Mouse (Mus musculus) adrenal gland, adult 8-10 months (tissue): Measurements from ENCODE around the gene Sgca. TPM values are rescaled to one million over a fixed set of nuclear protein-coding genes. Genes with fewer than 3 reads are reported as not detected.

ENCODE experiments used
- DNase-seq: peaks from one replicate; pipeline ENCODE4 v3.0.0; 2022
- total RNA-seq, 4 experiments: library from RNA; stranded (reverse); gene quantifications; 2 replicates each; pipeline ENCODE4 v1.2.4; 2022

The Sgca gene
- total RNA-seq, 4 experiments from 2014 or later, result not detected

DNA sequence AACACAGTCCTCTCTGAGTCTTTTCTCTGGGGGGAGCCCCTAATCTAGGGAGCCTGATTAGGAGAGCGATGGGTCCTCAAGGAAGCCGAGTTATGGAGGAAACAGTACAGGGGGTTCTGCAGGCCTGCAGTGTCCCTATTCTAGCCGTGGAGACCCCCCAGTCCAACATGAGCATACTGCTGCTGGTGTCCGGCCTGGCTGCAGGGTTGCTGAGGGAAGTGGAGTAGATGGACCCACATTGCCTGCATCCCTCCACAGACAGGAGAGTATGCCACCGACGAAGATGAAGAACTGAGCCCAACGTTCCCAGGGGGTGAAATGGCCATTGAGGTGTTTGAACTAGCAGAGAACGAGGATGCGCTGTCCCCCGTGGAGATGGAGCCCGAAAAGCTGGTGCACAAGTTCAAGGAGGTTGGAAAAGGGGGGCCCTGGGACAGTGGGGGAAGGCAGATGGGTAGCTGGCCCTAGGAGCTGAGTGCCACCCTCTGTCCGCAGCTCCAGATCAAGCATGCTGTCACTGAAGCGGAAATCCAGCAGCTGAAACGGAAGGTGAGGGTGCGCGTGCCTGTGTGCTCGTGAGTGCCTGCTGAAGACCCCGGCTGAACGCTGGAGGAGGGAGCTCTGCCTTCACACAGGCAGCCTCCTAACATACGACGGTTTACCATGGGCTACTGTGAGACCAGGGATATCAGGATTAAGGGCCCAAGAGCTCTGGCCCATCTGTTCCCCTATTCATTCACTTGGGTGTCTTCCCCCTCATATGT lies 25.6 kb upstream of the Sgca start:
- no peak for DNase-seq

DNA sequence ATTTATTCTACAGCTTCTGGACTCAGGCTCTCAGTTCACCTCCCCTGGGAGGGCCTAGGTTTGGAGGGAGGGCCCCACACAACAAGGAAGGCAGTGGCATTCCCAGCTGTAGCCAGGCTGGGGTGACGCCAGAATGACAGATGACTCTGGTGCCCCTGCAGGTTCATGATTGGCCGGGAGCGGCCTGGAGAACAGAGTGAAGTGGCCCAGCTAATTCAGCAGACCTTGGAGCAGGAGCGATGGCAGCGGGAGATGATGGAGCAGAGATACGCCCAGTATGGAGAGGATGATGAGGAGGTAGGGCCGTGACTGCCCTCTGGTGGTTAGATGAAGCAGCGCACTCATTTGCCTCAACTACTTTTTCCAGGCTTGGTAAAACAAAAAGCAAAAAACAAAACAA lies 24.9 kb upstream of the Sgca start:
- peak; percentile 84 for DNase-seq

DNA sequence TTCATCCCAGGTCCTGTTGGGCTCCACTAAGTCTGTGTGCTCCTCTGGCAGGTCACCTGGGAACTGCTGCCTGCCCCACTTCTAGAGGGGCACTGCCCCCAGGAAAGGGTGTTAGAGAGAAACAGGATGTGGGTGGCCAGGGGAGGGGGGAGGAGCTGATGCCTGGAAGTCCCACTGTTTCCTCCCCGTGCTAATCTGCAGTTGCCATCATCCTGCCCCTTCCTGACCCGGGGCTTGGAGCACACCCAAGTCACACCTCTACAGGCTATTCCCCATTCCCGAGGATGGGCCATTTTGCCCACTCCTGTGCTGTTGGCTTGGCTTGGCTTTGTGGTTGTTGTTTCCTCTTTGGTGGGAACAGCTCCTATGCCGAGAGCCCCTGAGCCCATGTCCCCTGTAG lies 24.4 kb upstream of the Sgca start:
- DNase-seq, result no peak

DNA sequence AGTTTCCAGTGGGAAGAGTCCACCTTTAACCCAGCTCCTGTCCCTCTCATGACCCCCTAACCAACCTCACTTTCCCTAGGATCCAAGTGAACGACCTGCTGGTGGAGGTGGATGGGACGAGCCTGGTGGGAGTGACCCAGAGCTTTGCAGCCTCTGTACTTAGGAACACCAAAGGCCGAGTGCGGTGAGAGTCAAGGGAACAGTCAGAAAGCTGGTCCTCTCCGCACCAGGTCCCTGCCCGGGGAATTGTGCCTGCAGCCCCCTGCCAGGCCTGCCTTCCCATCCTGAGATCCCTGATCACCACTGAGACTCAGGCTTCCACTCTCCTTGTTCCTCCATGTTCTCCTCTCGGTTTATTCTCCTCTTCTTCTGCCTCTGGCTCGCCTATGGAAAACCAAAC lies 24.0 kb upstream of the Sgca start:
- no peak for DNase-seq

DNA sequence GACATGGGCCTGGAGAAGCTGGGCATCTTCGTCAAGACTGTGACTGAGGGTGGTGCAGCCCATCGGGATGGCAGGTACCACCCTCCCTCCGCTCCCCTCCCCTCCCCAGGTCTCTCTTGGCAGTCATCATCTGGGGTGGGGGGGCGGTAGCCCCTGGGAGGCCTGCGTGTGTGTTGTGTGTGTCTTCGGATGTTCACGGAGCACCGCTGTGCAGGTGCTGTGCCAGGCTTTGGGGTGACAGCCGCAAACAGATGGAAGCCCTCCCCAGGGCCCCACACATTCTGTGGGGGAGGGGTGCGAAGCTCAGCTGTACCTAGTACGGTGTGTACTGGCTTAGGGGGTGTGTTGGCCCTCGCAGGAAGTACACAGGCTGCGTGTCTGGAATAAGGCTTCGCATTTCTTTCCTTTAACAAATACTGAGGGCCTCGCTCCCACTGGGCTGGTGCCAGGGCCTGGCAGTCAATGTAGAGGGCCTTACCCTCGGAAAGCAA lies 22.0 kb upstream of the Sgca start:
- DNase-seq, result peak; percentile 11

DNA sequence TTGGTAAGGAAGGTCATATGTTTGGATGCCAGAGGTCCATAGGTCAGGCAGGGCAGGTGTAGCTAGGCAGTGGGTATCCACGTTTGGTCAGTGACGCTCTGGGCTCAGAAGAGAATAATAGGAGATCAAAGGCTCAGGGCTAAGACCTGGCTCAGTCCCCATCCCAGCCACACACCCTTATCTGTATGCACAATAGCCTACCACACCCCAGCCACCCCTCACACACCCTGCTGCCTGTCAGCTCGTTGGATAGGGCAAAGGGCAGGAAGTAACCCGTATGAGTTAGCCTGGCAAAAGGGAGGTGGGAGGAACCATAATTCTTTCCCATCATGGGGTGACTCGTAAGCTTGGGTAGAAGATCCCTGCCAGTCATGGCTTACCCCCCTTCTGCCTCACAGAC lies 21.5 kb upstream of the Sgca start:
- peak; percentile 11 for DNase-seq

DNA sequence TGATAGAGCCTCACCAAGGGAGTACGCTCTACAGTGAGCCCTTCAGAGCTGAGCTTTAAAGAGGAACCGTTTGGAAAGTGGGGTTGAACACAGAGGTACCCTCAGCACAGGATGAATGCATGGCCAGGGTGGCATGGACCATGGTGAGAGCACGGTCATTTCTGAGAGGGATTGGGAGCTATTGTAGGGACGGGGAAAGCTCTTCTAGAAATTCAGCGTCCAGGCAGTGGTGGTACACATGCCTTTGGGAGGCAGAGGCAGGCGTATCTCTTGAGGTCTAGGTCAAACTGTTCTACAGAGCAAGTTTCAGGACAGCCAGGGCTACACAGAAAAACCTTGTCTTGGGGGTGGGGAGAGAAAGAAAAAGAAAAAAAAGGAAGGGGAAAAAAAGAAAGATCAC lies 20.9 kb upstream of the Sgca start:
- DNase-seq, result no peak

DNA sequence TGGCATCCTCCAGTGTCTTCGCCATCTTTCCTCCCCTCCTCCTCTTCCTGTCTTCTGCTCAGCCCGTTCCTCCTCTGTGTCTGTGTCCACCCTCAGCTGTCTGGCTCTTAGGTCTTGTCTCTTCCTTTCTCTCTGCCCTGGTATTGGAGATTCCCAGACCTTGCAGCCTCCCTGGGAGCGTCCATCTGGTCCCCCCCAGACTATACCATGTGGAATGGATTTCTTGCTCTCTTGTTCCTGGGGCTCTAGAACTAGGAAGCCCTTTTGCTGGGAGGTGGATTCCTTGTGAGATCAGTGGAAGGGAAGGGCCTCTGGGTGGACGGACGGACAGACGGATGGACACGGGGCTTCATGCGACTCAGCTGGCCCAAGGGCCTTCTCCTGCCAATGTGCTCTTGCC lies 20.0 kb upstream of the Sgca start:
- DNase-seq, result no peak

DNA sequence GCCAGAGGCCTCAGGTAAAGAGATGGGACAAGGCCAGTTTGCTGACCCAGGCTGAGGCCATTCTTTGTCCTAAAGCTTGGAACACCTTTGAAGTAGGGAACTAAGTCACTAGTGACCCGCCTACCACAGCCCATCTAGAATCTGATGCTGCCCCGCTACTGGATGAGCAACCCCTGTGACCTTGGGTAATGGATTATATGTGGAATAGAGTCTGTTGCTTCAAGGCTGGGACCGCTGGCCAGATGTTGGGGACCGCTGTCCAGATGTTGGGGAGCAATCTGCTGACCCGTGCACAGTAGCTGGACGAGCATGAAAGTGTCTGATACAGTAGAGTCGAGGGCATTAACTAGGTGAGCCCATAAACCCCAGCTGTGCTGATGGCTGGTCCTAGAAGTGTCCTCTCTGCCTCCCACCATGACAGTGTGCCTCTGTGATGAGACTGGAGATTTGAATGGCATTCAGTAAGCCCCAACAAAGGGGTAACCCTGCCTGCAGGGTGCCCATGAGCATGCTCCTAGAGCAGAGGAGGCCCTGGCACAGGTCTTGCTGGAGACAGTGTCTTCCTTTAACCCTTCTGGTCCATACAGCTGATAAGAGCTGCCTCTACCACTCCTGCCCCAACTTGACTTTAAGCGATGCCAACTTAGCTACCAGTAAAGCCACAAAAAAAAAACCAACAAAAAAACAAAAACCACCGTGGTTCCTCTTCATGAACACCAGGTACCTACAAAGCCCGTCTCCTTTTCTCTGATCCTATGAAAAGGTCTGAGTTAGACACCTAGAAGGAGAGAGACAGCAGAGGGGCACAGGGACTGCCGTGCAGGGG lies 19.0 kb upstream of the Sgca start:
- DNase-seq, result peak; percentile 13

DNA sequence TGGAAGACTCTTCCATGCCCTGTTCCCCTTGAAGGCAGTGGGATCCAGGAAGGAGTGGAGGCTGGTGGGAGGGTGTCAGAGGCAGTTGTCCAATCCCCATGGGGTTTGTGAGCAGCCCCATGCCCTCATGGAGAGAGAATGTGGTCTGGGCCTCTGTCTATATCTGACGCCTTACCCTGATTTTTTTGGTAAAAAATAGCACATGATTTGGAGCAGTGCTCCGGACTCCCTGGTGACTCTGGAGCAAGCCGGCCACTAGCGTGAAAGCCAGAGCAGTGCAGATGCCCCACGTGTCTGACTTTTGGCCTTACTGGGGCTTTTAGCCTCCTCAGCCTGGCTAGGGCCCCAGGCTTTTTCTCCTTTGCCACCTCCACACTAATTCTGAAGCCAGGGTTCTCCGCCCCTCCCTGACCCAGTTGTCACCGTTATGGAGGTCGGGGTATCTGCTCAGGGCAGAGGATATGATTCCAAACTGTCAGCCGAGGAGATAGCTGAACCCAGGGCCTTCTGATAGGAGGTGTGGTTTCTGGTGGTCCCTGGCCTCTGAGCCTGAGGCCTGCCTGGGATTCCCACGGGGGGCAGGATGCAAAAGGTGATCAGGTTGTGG lies 18.2 kb upstream of the Sgca start:
- DNase-seq, result peak; percentile 26

DNA sequence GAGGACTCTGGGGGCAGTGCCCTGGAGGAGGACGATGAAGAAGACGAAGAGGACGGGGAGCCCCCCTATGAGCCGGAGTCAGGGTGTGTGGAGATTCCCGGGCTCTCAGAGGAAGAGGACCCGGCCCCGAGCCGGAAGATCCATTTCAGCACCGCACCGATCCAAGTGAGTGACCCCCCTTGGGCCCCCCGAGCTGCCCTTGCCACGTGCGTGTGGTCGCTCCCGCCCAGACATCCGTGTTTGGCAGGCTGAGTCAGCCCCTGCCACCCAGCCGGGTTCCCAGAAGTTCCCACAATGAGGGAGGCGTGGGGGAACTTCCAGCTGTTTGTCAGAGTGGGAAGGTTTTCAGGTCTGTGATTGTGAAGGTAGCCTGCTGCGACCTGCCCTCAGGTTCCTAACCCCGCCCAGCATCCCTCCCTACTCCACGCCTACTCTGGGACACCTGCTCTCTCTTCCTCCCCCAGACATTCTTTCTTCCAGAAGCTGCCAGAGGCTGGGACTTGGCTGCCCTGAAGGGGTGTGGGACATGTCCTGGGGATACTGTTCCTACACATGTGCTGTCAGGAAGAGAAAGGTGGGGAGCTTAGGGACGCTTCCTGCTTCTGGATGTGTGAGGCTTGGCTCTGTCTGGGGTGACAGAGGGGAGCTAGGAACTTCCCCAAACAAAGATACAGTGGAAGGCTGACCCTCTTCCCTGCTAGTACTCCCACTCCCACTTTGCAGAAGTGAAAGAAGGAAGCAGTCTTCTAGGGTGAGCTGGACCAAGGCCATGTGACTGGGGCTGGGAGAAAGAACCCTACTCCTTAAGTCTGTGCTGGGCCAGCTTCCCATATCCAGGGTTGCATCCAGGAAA lies 16.9 kb upstream of the Sgca start:
- peak; percentile 58 for DNase-seq

DNA sequence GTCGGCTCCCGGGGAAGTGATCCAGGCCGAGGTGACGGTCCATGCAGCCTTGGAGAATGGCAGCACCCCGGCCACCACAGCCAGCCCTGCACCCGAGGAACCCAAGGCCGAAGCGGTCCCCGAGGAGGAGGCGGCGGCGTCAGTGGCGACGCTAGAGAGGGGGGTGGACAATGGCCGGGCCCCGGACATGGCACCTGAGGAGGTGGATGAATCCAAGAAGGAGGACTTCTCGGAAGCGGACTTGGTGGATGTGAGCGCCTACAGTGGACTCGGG lies 16.3 kb upstream of the Sgca start:
- DNase-seq, result peak; percentile 47

DNA sequence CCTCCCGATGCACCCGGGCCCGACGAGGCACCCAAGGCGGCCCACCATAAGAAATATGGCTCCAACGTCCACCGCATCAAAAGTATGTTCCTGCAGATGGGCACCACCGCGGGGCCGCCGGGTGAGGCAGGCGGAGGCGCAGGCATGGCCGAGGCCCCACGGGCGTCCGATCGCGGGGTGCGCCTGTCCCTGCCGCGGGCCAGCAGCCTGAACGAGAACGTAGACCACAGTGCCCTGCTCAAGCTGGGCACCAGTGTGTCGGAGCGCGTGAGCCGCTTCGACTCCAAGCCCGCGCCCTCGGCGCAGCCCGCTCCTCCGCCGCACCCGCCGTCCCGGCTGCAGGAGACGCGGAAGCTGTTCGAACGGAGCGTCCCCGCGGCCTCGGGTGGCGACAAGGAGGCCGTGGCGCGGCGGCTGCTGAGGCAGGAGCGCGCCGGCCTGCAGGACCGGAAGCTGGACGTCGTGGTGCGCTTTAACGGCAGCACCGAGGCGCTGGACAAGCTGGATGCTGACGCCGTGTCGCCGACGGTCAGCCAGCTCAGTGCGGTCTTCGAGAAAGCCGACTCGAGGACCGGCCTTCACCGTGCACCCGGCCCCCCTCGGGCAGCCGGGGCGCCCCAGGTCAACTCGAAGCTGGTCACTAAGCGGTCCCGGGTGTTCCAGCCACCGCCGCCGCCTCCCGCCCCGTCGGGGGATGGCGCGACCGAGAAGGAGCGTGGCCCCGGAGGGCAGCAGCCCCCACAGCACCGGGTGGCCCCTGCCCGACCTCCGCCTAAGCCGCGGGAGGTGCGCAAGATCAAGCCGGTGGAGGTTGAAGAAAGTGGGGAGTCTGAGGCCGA lies 15.7 kb upstream of the Sgca start:
- DNase-seq, result peak; percentile 35

DNA sequence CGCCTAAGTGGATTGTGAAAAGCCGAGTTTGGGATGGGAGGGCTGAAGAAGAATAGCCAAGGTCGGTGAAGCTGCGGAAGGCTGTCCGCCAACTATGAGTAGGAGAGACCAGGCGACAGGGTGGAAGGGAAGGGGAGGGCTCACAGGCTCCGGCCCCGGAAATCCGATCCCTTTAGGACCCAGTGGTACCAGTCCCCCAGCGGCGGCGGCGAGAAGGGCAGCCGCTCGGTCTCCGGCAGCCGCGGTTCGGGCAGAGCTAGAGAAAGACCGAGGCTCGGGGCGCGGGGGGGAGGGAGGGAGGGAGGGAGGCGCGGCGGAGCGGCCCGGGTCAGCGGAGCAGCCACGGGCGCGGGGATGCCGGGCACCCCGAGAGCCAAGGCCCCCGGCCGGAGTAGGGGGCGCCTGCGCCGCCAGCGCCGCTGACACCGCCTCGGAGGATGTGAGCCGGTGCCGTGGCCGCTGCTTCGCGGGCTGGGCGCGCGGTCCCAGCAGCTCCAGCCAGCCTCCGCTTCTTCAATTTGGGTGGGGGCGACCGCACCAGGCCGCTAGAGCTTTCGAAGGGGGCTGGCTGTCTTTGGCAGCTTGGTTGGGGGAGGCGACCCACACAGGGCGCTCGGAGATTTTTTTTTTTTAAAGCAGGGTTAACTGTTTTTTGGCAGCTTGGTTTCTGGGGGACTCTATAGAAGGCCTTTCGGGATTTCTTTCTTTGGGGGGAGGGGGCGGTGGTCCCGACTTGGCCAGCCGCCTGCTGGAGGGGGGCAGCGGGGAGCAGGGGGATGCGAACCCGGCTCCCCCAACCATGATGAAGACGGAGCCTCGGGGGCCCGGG lies 14.8 kb upstream of the Sgca start, which contains the start of gene Ppp1r9b:
Gene Ppp1r9b, plus strand, starts transcription at position 287 of the 829 bp plus-strand sequence.
- DNase-seq, result peak; percentile 93

DNA sequence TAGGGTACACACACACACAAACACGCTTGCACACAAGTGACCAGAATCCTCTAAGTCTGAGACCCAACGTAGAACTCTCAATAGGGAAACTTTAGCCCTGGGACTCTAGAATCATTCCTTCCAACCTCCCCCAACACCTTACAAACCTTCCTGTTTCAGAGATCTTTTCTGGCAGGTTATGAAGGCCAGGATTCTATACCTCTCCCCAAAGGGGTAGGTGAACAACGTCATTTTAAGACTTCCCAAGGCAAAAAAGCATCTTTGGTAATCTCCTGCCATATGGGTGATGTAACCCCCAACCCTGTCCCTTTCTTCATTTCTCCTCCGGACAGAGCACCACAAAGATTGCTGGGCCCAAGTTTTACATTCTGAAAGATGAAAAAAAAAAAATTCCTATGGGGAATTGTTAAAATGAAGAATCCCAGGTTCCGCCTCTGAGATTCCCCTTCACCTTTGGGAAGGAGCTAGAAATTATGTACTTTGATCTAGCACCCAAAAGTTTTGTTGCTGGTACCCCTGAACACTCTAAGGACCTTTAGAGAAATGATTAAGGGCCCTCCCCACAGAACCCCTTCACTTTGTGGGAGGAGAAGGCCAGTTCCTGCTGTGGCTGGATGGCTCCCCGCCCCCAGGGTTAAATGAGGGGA lies 14.1 kb upstream of the Sgca start:
- no peak for DNase-seq

DNA sequence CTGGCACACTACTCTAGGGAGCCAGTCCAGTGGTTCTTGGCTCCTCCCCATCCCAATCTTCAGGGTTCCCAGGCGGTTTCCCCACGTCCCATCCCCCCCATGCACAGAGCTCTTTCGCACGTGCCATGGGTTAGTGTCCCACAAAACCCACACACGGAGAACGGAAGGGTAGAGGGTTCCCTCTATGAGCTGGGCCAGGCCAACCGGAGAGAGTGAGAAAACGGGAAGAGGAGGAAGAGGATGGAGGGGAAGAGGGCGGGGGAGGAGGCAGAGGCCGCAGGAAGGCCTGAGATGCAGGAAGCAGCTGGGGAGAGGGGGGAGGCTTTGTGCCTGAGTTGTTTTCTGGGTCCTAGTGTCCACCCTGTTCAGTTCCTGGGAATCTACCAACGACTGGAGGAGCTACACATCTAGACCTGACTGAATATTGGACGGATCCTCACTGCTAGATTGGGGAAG lies 13.5 kb upstream of the Sgca start:
- peak; percentile 71 for DNase-seq

DNA sequence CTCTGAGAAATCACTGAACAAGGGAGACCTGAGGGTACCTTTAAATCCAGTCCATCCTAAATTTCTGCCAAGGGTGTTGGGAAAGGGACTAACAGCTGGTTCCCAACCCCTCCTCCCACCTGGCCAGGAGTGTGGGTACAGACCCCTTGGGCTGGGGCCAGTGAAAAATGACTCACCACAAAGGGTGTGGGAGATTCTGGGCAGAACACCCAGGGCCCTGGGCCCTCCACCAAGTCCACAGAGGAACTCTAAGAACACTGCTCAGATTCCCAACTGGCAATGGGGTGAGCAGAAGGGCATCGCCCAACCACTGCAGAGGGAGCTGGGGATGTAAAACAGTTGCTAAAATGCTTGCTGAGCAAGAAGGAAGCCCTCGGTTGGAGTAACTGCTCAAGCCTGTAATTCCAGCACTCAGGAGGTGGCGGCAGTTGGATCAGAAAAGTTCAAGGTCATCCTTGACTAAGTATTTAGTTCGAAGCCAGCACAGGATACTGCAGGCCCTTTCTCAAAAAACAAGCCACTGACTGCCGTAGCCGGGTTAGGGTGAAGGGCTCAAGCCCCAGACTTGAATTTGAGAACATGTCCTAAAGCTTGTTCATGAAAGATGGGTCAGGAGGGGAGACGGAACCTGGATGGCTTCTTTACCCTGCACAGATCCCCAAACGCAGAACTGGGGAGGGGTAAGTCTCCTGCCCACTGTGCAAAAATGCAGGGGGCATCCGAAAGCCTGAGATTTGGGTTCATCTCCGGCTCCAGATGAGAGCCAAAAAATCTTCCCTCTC lies 12.8 kb upstream of the Sgca start:
- DNase-seq, result peak; percentile 29

DNA sequence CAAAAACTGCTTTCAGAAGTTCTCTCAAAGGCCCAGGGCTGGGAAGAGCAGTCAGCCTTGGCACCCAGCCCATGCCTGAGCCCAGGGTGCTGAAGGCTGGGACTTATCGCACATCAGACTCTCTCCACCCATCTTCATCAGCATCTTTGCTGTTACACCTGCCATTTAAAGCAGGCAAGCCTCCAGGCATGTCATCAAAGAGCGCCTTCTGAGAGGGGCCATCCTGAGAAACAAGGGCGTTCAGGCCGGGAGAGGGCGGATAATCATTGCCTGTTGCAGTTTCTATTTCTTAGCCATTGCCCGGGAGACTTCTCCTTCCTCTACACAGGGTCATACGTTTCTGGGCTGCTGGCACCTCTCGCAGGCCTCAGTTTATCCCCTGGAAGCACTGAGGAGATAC lies 11.7 kb upstream of the Sgca start:
- DNase-seq, result peak; percentile 26

DNA sequence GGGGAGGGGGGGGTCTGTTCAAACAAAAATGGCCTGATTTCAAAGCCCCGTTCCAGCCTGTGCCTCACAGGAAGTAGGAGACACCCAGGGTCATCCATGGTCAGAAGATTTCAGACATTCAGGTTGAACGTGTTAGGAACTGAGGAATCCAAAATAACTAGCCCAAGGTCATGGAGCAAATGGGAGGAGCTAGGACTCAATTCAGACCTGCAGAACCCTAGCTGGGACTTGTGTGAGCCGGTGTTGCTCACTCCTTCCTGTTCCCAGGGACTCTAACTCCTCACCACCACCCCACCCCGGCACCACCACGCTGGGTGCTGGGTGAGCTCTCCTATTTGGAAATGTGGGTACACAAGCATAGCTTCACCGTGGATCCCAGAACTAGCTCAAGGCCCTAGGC lies 11.2 kb upstream of the Sgca start:
- DNase-seq, result peak; percentile 47
